Mouse (Mus musculus): ENCODE measurements around the gene Adgrv1. TPM values are rescaled to one million over a fixed set of nuclear protein-coding genes. Genes with fewer than 3 reads are reported as not detected.

Gene Adgrv1
- total and polyA plus RNA-seq, 3 experiments: 0.17 to 0.44 (median 0.27) TPM

DNA sequence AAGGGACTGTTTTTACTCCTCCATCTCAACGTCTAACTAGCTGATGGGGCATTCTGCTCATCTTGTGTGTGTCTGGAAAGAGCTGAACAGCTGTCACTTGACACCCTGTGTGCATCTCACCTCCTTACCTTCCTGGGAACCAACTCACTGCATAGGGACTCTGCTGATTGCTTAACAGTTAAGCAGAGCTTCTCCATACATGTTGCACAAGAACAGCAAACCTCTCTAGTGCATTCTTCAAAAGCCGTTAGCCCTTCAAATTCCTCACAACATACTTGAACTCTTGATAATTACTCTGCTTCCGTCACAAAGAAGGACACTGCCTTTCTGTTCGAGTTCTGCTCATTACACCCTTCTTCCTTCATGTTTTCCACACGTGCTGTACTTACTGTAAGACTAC is 525.5 kb downstream of the Adgrv1 start:
- TF ChIP-seq ETS1 (conservative IDR thresholded peaks at IDR 0.05; ENCODE audit: low read depth, low read length): no peak
- no peak for TF ChIP-seq MYC (IDR thresholded peaks at IDR 0.05; ENCODE audit: low read depth, low read length)
- no peak for TF ChIP-seq EP300 (IDR thresholded peaks at IDR 0.05; ENCODE audit: low read length)
- TF ChIP-seq NRF1 (IDR thresholded peaks at IDR 0.05; ENCODE audit: low read depth, low read length): no peak
- TF ChIP-seq ELF1 (IDR thresholded peaks at IDR 0.05; ENCODE audit: low read depth, low read length): no peak
- no peak for TF ChIP-seq BHLHE40 (IDR thresholded peaks at IDR 0.05; ENCODE audit: low read depth, low read length)
- no peak for TF ChIP-seq MAFK (IDR thresholded peaks at IDR 0.05; ENCODE audit: insufficient replicate concordance, low read length)
- no peak for TF ChIP-seq NELFE (IDR thresholded peaks at IDR 0.05; ENCODE audit: low read depth, low read length)
- TF ChIP-seq KAT2A (IDR thresholded peaks at IDR 0.05; ENCODE audit: insufficient replicate concordance, low read length): no peak
- TF ChIP-seq IRF4 (IDR thresholded peaks at IDR 0.05; ENCODE audit: low read depth, low read length): no peak
- no peak for TF ChIP-seq JUND (conservative IDR thresholded peaks at IDR 0.05; ENCODE audit: low read depth, low read length)
- no peak for TF ChIP-seq JUN (IDR thresholded peaks at IDR 0.05; ENCODE audit: insufficient read depth, low read depth, low read length)
- TF ChIP-seq RCOR1 (conservative IDR thresholded peaks at IDR 0.05; ENCODE audit: low read depth, low read length): no peak
- TF ChIP-seq ZC3H11A (IDR thresholded peaks at IDR 0.05; ENCODE audit: low read depth, low read length): no peak
- TF ChIP-seq PAX5 (IDR thresholded peaks at IDR 0.05; ENCODE audit: low read length): no peak
- dilution Hi-C loops (cut with MboI; ENCODE audit: extremely low pct_ligation_motif_present, extremely low pct_unique_long_range_greater_than_20kb, low sequenced_read_pairs) (no loop called here), in situ Hi-C loops (cut with MboI; ENCODE audit: low pct_ligation_motif_present, low pct_unique_long_range_greater_than_20kb, low sequenced_read_pairs) (no loop called here)
- Histone ChIP-seq H3K27ac (ENCODE audit: insufficient read depth, low read depth) (no peak overlapping the region), H3K36me3 (replicated peaks in 1 of 2; ENCODE audit: control insufficient read depth in 1 of 2, insufficient read depth in 1 of 2, low read length in 1 of 2) (no peaks in the 10 kb centered on the region), H3K9ac (ENCODE audit: insufficient read depth, low read depth) (no peak overlapping the region), H3K4me1 (ENCODE audit: control insufficient read depth in 1 of 2, insufficient read depth in 2 of 2) (no peaks in the 10 kb centered on the region), H3K27me3 (replicated peaks) (no peaks in the 10 kb centered on the region), H3K4me2 (ENCODE audit: insufficient read depth, low read depth, poor library complexity, severe bottlenecking) (no peak overlapping the region), H3K9me3 (replicated peaks; ENCODE audit: low read length) (no peaks in the 10 kb centered on the region), H3K4me3 (replicated peaks in 1 of 3; ENCODE audit: low read depth in 2 of 3, low read length in 2 of 3, poor library complexity in 1 of 3) (no peak overlapping the region), H3K79me2 (replicated peaks; ENCODE audit: control insufficient read depth, extremely low read depth, insufficient read depth, poor library complexity, severe bottlenecking) (no peaks in the 10 kb centered on the region)
- no peak for DNase-seq (ENCODE audit: extremely low read depth)

DNA sequence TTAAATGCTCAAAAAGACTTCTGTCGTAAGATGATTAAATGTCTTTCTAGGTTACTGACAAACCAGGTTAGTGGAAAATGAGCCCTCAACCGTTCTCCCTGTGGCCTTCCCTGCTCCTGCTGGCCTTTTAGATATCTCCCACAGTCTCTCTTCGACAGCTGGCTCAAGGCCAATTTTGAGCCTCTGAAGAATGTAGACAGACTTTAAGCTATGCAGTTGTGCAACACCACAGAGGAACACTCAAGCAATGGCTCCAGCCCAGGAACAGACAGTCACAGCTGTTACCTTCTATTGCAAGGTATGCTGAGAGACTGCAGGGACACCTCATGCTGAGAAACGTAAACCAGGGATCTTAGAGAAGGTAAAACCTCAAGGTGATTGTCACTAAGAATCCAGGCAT is 529.2 kb downstream of the Adgrv1 start:
- Histone ChIP-seq H3K9me3 (replicated peaks; ENCODE audit: low read length) (no peaks in the 10 kb centered on the region), H3K27me3 (replicated peaks) (no peaks in the 10 kb centered on the region), H3K27ac (ENCODE audit: insufficient read depth, low read depth) (no peak overlapping the region), H3K9ac (ENCODE audit: insufficient read depth, low read depth) (no peak overlapping the region), H3K4me1 (ENCODE audit: control insufficient read depth in 1 of 2, insufficient read depth in 2 of 2) (no peaks in the 10 kb centered on the region), H3K4me2 (ENCODE audit: insufficient read depth, low read depth, poor library complexity, severe bottlenecking) (no peak overlapping the region), H3K36me3 (replicated peaks in 1 of 2; ENCODE audit: control insufficient read depth in 1 of 2, insufficient read depth in 1 of 2, low read length in 1 of 2) (no peaks in the 10 kb centered on the region), H3K4me3 (replicated peaks in 1 of 3; ENCODE audit: low read depth in 2 of 3, low read length in 2 of 3, poor library complexity in 1 of 3) (no peak overlapping the region), H3K79me2 (replicated peaks; ENCODE audit: control insufficient read depth, extremely low read depth, insufficient read depth, poor library complexity, severe bottlenecking) (no peaks in the 10 kb centered on the region)
- no peak for DNase-seq (ENCODE audit: extremely low read depth)
- TF ChIP-seq ZKSCAN1 (IDR thresholded peaks at IDR 0.05; ENCODE audit: borderline replicate concordance, low read depth, low read length) (no peak), GABPA (IDR thresholded peaks at IDR 0.05; ENCODE audit: insufficient replicate concordance, low read depth, low read length) (no peak), ZC3H11A (IDR thresholded peaks at IDR 0.05; ENCODE audit: low read depth, low read length) (no peak)
- in situ Hi-C loops (cut with MboI; ENCODE audit: low pct_ligation_motif_present, low pct_unique_long_range_greater_than_20kb, low sequenced_read_pairs) (no loop called here), dilution Hi-C loops (cut with MboI; ENCODE audit: extremely low pct_ligation_motif_present, extremely low pct_unique_long_range_greater_than_20kb, low sequenced_read_pairs) (no loop called here)

Data from CH12.LX (cell line).